Mouse (Mus musculus): ENCODE data around the gene Lrrc31.

The Lrrc31 gene

GRCm38 (mm10) chr3:30690976-30691375 is 8.7 kb downstream of the Lrrc31 start:
- no peak for DNase-seq (ENCODE audit: low spot score)

GRCm38 (mm10) chr3:30687216-30687615 is 12.4 kb downstream of the Lrrc31 start:
- DNase-seq (ENCODE audit: low spot score), result no peak

GRCm38 (mm10) chr3:30683190-30683589 is 16.5 kb downstream of the Lrrc31 start:
- no peak for DNase-seq (ENCODE audit: low spot score)

- DNase-seq (ENCODE audit: low spot score), result peak; percentile 23
Measured at GRCm38 (mm10) chr3:30658486-30658885, 41.2 kb downstream of the Lrrc31 start.

GRCm38 (mm10) chr3:30655937-30656336 is 43.7 kb downstream of the Lrrc31 start:
- DNase-seq (ENCODE audit: low spot score), result no peak

- DNase-seq (ENCODE audit: low spot score), result peak; percentile 20
Measured at GRCm38 (mm10) chr3:30650062-30650841, 49.4 kb downstream of the Lrrc31 start.

GRCm38 (mm10) chr3:30648466-30648865 is 51.2 kb downstream of the Lrrc31 start:
- no peak for DNase-seq (ENCODE audit: low spot score)

- peak; percentile 56 for DNase-seq (ENCODE audit: low spot score)
Measured at GRCm38 (mm10) chr3:30647440-30648090, 52.1 kb downstream of the Lrrc31 start, which contains the start of gene Lrrc34. TSS of gene Lrrc34 (minus strand) at chr3:30647869.

GRCm38 (mm10) chr3:30646761-30647160 is 52.9 kb downstream of the Lrrc31 start:
- no peak for DNase-seq (ENCODE audit: low spot score)

GRCm38 (mm10) chr3:30644207-30644606 is 55.4 kb downstream of the Lrrc31 start, which contains the start of gene Lrriq4:
TSS of gene Lrriq4 (plus strand) at chr3:30644507.
- no peak for DNase-seq (ENCODE audit: low spot score)

GRCm38 (mm10) chr3:30635629-30636028 is 64.0 kb downstream of the Lrrc31 start:
- DNase-seq (ENCODE audit: low spot score), result no peak

- no peak for DNase-seq (ENCODE audit: low spot score)
Measured at GRCm38 (mm10) chr3:30633681-30634080, 66.0 kb downstream of the Lrrc31 start.
